In the genomic region with DNA sequence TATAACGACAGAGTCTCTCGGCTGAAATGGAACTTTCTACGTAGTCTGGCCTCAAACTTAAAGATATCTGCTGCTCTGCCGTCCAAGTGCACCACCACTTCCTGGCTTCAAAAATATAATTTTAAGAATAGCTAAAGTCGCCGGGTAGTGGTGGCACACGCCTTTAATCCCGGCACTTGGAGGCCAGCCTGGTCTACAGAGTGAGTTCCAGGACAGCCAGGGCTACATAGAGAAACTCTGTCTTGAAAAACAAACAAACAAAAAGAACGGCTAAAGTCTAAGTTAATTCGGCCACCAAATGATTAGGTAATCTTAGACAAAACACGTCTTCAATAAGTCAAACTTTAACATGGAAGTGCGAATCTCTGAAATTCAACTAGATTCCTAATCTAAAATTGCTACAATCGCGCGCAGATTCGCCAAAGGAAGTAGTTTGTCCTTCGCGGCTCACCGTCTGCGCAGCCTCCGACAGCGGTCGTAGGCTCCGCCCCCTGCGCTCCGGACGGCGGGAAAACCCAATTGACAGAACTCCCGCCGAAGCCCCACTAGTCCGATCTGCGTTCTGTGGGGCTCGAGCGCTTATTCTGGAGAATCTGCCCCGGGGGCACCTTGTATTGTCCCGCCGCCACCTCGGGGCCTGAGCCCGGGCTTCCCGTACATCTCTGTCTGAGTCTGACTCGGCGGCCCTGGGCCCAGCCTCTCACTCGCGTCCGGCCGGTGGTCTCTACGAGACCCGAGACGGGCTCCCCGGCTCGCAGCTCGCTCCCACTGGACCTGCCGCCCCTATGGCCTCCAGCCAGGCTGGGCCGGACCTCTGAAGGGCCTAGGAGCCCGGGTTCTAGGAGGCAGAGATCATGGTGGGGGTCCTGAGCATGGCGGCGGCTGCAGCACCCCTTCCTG, we compare ENCODE assay signal across 1 mouse cellular context.
TF ChIP-seq lines count a peak whose summit lies in the region.

Gene Atad5 (plus strand): TSS at position 484 of the 900 bp plus-strand sequence.

TF ChIP-seq in MEL, 35 proteins besides CTCF, POLR2A, EP300 and RAD21 (continued from another document):
- 0 out of 2 replicates have a peak, but pooled peaks have one; percentile 9 for TF ChIP-seq ZNF384 (IDR thresholded peaks at IDR 0.05; ENCODE audit: low read depth, low read length)
- peak; percentile 85 for TF ChIP-seq TBP (IDR thresholded peaks at IDR 0.05; ENCODE audit: low read depth, low read length)
- peak; percentile 61 for TF ChIP-seq TCF12 (IDR thresholded peaks at IDR 0.05; ENCODE audit: low read depth, low read length)
- TF ChIP-seq USF2 (IDR thresholded peaks at IDR 0.05; ENCODE audit: borderline replicate concordance in 1 of 2, insufficient read depth in 1 of 2, low read depth in 1 of 2, low read length in 2 of 2): no peak
- no peak for TF ChIP-seq USF1 (IDR thresholded peaks at IDR 0.05; ENCODE audit: low read depth, low read length)
- peak; percentile 74 for TF ChIP-seq GATA1 (IDR thresholded peaks at IDR 0.05; ENCODE audit: low read depth, low read length)
- no peak for TF ChIP-seq SMC3 (IDR thresholded peaks at IDR 0.05; ENCODE audit: low read depth, low read length)
- TF ChIP-seq JUND (IDR thresholded peaks at IDR 0.05; ENCODE audit: low read depth, low read length): no peak
